Comparison of ENCODE assay signal across 9 mouse cellular contexts in genomic region chr9:41105201-41105643, GRCm38 (mm10). TPM values are rescaled to one million over a fixed set of nuclear protein-coding genes. Genes with fewer than 3 reads are reported as not detected.
A peak's percentile ranks its signal among the peaks of the same experiment; 100 is the strongest.
DNase-seq lines count a peak whose midpoint lies in the region; ATAC-seq and TF ChIP-seq lines count a peak whose summit lies in the region.
"Had no signal": no experiment of that assay in that cellular context is flagged by ENCODE, and none has a peak within 500 bp of the region (broad histone marks: within the 10 kb centered on the region; RNA-seq: fewer than 3 reads in every experiment).

No protein-coding gene starts in this region.

- no peak for TF ChIP-seq CTCF in heart, postnatal 0 days (IDR thresholded peaks at IDR 0.05; ENCODE audit: low read depth)

- H3K36me3 ChIP-seq in liver, embryonic 11.5 days (ENCODE audit: control insufficient read depth, insufficient read depth, low read length), result no peaks in the 10 kb centered on the region
- no peaks in the 10 kb centered on the region for H3K36me3 ChIP-seq in heart, postnatal 0 days (replicated peaks; ENCODE audit: control insufficient read depth, insufficient read depth, low read length)
- H3K36me3 ChIP-seq: lung, embryonic 15.5 days had no signal

- H3K4me1 ChIP-seq in liver, embryonic 11.5 days (replicated peaks; ENCODE audit: control insufficient read depth, insufficient read depth, low read length), result peaks cover 21% of the 10 kb centered on the region
- H3K4me1 ChIP-seq in heart, postnatal 0 days (ENCODE audit: control insufficient read depth, insufficient read depth), result peaks cover 51% of the 10 kb centered on the region

- TF ChIP-seq EP300 in heart, postnatal 0 days (IDR thresholded peaks at IDR 0.05; ENCODE audit: low read depth), result peak; percentile 60; the same call in 1 of the 2 replicates

- WGBS in liver, embryonic 11.5 days, result 26% methylated on average over 7 of the region's 7 CpGs
- 20% methylated on average over 7 of the region's 7 CpGs for WGBS in heart, postnatal 0 days

- H3K4me3 ChIP-seq in liver, embryonic 11.5 days (ENCODE audit: low read depth, low read length), result no peak overlapping the region
- no peak overlapping the region for H3K4me3 ChIP-seq in heart, postnatal 0 days (ENCODE audit: low read depth, low read length)
- H3K4me3 ChIP-seq: lung, embryonic 15.5 days had no signal

- no peaks in the 10 kb centered on the region for H3K9me3 ChIP-seq in liver, embryonic 11.5 days (ENCODE audit: control insufficient read depth, low read length)
- H3K9me3 ChIP-seq in heart, postnatal 0 days (replicated peaks; ENCODE audit: control insufficient read depth, low read length), result no peaks in the 10 kb centered on the region
- H3K9me3 ChIP-seq: lung, embryonic 15.5 days had no signal

- ATAC-seq in liver, embryonic 11.5 days (replicated peaks; ENCODE audit: low FRiP score), result no peak
- peak; percentile 70 for ATAC-seq in heart, postnatal 0 days (ENCODE audit: insufficient read depth, low read depth)
- peak; percentile 70 for ATAC-seq in megakaryocyte progenitor cell, adult 5-6 weeks (replicated peaks; ENCODE audit: poor library complexity)

- H3K27me3 ChIP-seq in liver, embryonic 11.5 days (replicated peaks; ENCODE audit: control insufficient read depth, insufficient read depth, low read length), result no peaks in the 10 kb centered on the region
- H3K27me3 ChIP-seq in heart, postnatal 0 days (ENCODE audit: control insufficient read depth, insufficient read depth, low read length), result no peaks in the 10 kb centered on the region
- H3K27me3 ChIP-seq: lung, embryonic 15.5 days had no signal

- H3K4me2 ChIP-seq in liver, embryonic 11.5 days, result no peak overlapping the region
- H3K4me2 ChIP-seq in heart, postnatal 0 days (ENCODE audit: low read depth, low read length), result no peak overlapping the region
- H3K4me2 ChIP-seq: lung, embryonic 15.5 days had no signal

- H3K27ac ChIP-seq in liver, embryonic 11.5 days (ENCODE audit: low read depth, low read length), result no peak overlapping the region
- peak overlapping the region; percentile 68 for H3K27ac ChIP-seq in heart, postnatal 0 days (ENCODE audit: low read depth)
- H3K27ac ChIP-seq: lung, embryonic 15.5 days had no signal

- no peak overlapping the region for H3K9ac ChIP-seq in liver, embryonic 11.5 days (ENCODE audit: low read depth, low read length)
- H3K9ac ChIP-seq in heart, postnatal 0 days (replicated peaks; ENCODE audit: low read depth, low read length), result no peak overlapping the region
- H3K9ac ChIP-seq: lung, embryonic 15.5 days had no signal

- peak; percentile 26 for DNase-seq in liver
- DNase-seq in liver, embryonic 11.5 days (ENCODE audit: low spot score), result no peak
- peak; percentile 73 for DNase-seq in heart, postnatal 0 days (ENCODE audit: low spot score)
- no peak for DNase-seq in MN1 (ENCODE audit: low spot score)
- DNase-seq in cerebellum, postnatal 10 days, result no peak
- DNase-seq in cerebellum, postnatal 25 days, result no peak
- DNase-seq in adrenal gland, postnatal 4 days (ENCODE audit: low spot score in 2 of 2), result no peak

RNA-seq across cellular contexts. Expression of gene Ubash3b, which starts 56.3 kb away (rescaled TPM):
- polyA plus RNA-seq in liver, embryonic 11.5 days (2014; fragmentation: Nextera tagmentation; extraction: Ambion mirVana), result 13.4 and 18.1 TPM in 2 replicates
- 6.6 and 10.2 TPM in 2 replicates for total RNA-seq in heart, postnatal 0 days (2014; rRNA removed; ENCODE audit: low replicate concordance)
- 3.6 and 4.0 TPM in 2 replicates for polyA plus RNA-seq in heart, postnatal 0 days (2015; fragmentation: Nextera tagmentation; extraction: Ambion mirVana)
- 8.8 and 9.9 TPM in 2 replicates for total RNA-seq in megakaryocyte progenitor cell, adult 5-6 weeks (2015)
- total RNA-seq in megakaryocyte progenitor cell, adult 5-6 weeks (2017), result 5.3 and 5.8 TPM in 2 replicates
- 1 to 10 TPM; 6.5 to 6.7 TPM for total RNA-seq in adrenal gland, postnatal 4 days (2021)

Comparison
In these comparisons a context has a peak if more than half of its experiments do, and no peak if none do; other contexts are left out.
1. DNase-seq: peak in liver (single experiment) and heart, postnatal 0 days (single experiment); none in liver, embryonic 11.5 days (single experiment), MN1 (single experiment), cerebellum, postnatal 10 days (0 of 2), cerebellum, postnatal 25 days (0 of 2) and adrenal gland, postnatal 4 days (0 of 2).